Mouse (Mus musculus) hindbrain, embryonic 11.5 days (tissue): ENCODE results near the gene Rbm38. TPM values are rescaled to one million over a fixed set of nuclear protein-coding genes. Genes with fewer than 3 reads are reported as not detected.

Source experiments
- ATAC-seq: fragments of 200-750 bp; cut with Nextera tagmentation; 2 replicates; pipeline ENCODE4 v1.8.0; 2017; ENCODE audit warnings: mild to moderate bottlenecking, moderate TSS enrichment, moderate library complexity; ENCODE audit not compliant: low FRiP score
- DNase-seq: peaks from one replicate; pipeline ENCODE4 v3.0.0-alpha.2; 2015; ENCODE audit warnings: low spot score
- H3K27ac ChIP-seq: fragments of 300-500 bp; sonication (generic); 2 replicates; pipeline ENCODE4 v1.5.1; 2014; ENCODE audit warnings: mild to moderate bottlenecking, low read depth, low read length
- H3K27me3 ChIP-seq: fragments of 300-500 bp; sonication (generic); 2 replicates; pipeline ENCODE4 v1.6.1; 2014; ENCODE audit warnings: mild to moderate bottlenecking, low read length, moderate library complexity, mixed read lengths; ENCODE audit not compliant: control insufficient read depth, insufficient read depth
- H3K36me3 ChIP-seq: fragments of 300-500 bp; sonication (generic); 2 replicates; pipeline ENCODE4 v1.6.1; 2014; ENCODE audit warnings: mild to moderate bottlenecking, low read length, moderate library complexity, mixed read lengths; ENCODE audit not compliant: control insufficient read depth, insufficient read depth
- H3K4me1 ChIP-seq: fragments of 300-500 bp; sonication (generic); replicated peaks from 2 replicates; pipeline ENCODE4 v1.6.1; 2014; ENCODE audit warnings: low read length, mixed read lengths; ENCODE audit not compliant: control insufficient read depth, insufficient read depth
- H3K4me2 ChIP-seq: fragments of 300-500 bp; sonication (generic); replicated peaks from 2 replicates; pipeline ENCODE4 v1.6.1; 2014; ENCODE audit warnings: mild to moderate bottlenecking, low read depth, low read length
- H3K4me3 ChIP-seq: fragments of 300-500 bp; sonication (generic); 2 replicates; pipeline ENCODE4 v1.5.1; 2014; ENCODE audit warnings: low read depth, low read length
- H3K9ac ChIP-seq: fragments of 300-500 bp; sonication (generic); 2 replicates; pipeline ENCODE4 v1.6.1; 2014; ENCODE audit warnings: low read depth, low read length
- H3K9me3 ChIP-seq: fragments of 300-500 bp; sonication (generic); 2 replicates; pipeline ENCODE4 v1.6.1; 2016; ENCODE audit warnings: low read length; ENCODE audit not compliant: control insufficient read depth
- WGBS: fragments of 180-500 bp; shearing (Covaris S2); extraction: QIAGEN DNeasy Blood & Tissue Kit; methylation state at CpG from one replicate; pipeline ENCODE4 v1.1.7; 2014; 5-methylcytosine and 5-hydroxymethylcytosine counted together
- polyA plus RNA-seq: library from polyadenylated mRNA; unstranded; fragments of >200 nt; fragmentation: Nextera tagmentation; extraction: Ambion mirVana; gene quantifications from 2 replicates; pipeline ENCODE4 v1.2.1, GENCODE M21; 2014

Rbm38 gene
- polyA plus RNA-seq, 1 experiment from 2014 or later: 63.3 TPM

DNA sequence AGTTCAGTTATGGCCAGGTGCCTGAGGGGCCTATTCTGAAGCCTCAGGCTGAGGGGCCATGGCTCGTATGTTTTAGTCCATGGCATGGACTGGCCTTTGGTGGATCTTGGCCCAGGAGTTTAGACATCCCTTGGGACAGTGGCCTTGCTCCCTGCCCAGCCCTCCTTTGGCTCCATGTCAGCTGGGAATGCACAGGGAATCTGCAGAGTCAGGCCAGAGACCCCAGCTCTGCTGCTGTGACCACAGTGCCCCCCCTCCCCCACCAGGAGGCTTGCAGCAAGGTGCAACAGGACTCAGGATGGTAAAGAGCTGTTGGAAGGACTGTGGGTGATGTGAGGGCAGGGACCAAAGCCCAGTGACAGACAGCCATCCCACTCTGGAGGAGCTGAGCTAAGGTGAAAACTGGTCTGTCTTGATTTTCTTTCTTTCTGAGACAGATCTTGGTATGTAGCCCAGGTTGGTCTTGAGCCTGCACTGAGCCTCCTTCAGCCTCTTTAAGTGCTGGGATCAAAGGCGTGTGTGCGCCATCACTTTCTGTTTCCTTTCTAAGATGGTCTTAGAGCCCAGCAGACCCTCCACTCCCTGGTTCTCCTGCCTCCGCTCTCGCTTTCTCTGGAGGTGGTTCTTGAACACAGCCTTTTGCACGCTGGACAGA is 7.0 kb downstream of the Rbm38 start:
- Histone ChIP-seq H3K36me3 (no peaks in the 10 kb centered on the region), H3K27me3 (no peaks in the 10 kb centered on the region), H3K27ac (no peak overlapping the region), H3K4me1 (peaks cover 18% of the 10 kb centered on the region), H3K9ac (no peak overlapping the region), H3K4me2 (no peak overlapping the region), H3K9me3 (no peaks in the 10 kb centered on the region), H3K4me3 (no peak overlapping the region)
- 92% methylated on average over 6 of the region's 6 CpGs for WGBS
- no peak for ATAC-seq
- no peak for DNase-seq

DNA sequence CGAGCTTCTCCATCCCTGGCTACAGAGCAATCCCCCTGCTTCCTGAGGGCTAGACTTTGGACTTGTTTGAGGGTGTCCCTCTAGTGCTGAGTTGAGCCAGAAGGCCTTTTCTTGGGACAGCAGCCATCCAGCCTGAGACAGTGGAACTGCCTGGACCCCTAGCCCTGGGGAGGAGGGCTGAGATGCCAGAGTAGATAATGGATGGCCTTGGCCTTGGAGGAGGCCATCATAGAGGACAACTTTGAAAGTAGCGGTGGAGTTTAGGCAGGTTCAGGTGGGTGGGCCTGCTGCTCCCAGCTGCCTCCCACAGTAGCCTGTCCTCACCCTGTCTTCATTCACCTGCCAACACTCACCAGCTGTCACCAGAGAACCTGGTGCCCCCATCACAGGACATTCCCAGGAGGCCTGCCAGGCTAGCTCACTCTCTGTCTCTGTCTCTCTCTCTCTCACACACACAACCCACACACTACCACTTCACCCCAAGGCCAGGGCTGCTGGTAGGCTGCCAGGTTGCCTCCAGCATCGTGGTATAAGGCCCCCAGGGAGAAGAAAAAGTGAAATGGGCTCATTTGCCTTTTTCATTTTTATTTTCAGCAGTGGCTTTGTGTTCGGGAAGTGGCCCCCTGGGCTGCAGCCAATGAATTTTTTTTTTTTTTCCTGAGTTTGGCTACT is 7.7 kb downstream of the Rbm38 start:
- no peaks in the 10 kb centered on the region for H3K9me3 ChIP-seq
- no peak overlapping the region for H3K27ac ChIP-seq
- H3K4me1 ChIP-seq: peaks cover 15% of the 10 kb centered on the region
- H3K36me3 ChIP-seq: 0 out of 2 replicates have a peak, but pooled peaks cover 2% of the 10 kb centered on the region
- no peak overlapping the region for H3K4me2 ChIP-seq
- 83% methylated on average over 4 of the region's 4 CpGs for WGBS
- ATAC-seq (no peak), DNase-seq (no peak)
- H3K4me3 ChIP-seq: no peak overlapping the region
- H3K27me3 ChIP-seq: no peaks in the 10 kb centered on the region
- no peak overlapping the region for H3K9ac ChIP-seq

DNA sequence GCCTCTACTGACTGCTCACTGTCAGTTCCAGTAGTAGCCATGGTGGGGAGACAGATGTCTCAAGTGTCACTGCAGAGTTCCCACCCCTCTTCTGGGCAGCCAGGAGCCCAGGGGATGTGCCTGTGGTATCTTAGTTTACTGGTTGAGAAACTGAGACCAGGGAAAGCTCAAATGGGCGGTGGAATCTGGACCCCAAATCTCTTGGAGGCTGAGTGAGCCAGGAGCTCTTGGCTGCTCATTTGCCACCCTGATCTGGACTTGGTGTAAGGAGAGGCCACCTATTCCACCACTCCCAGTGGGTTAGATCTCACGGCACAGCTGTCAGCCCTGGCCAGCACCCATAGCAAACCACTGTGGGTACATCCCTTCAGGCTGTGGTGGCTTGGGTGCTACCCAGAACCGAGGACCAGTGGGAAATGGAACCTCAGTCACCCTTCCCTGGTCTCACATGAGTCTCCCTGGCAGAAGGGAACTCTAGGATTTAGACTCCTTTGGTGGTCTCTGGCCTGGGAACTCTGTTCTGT is 8.3 kb downstream of the Rbm38 start:
- Histone ChIP-seq H3K27me3 (no peaks in the 10 kb centered on the region), H3K27ac (no peak overlapping the region), H3K9me3 (no peaks in the 10 kb centered on the region), H3K9ac (no peak overlapping the region), H3K36me3 (0 out of 2 replicates have a peak, but pooled peaks cover 2% of the 10 kb centered on the region), H3K4me3 (no peak overlapping the region), H3K4me1 (peaks cover 11% of the 10 kb centered on the region), H3K4me2 (no peak overlapping the region)
- WGBS: 92% methylated on average over 3 of the region's 3 CpGs
- DNase-seq (no peak), ATAC-seq (no peak)

DNA sequence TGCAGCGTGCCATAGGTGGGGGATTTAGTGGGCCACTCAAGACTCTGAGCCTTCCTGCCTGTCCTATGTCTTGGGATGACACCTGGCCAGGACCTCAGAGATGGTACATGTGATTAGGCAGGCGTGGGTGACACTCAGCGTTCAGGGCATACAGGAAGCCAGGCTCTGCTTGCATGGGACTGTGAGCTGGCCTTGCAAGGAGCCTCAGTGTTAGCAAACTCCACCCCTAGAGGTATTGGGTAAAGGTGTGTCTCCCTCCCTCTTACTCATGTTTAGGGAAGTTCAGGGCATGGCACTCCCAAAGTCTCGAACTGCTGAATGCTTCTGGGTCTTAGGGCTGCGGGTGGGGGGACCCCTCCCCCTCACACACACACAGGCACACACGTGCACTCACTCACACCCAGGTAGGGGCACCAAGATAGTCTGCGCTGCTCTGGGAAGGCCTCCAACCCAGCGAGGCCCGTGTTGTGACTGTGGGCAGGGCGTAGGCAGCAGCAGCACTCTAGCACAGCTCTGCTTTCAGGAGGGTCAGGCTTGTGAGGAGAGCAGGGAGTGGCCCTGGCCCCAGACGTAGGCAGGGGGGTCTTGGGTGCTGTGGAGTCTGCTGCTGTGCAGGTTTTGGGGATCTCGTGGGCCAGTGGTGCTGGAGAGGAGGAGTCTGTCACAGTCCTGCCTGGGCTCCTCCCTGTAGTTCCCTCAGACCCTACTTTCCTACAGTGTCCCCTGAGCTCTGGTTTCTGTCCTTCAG is 10.5 kb downstream of the Rbm38 start:
- Histone ChIP-seq H3K27ac (no peak overlapping the region), H3K36me3 (0 out of 2 replicates have a peak, but pooled peaks cover 6% of the 10 kb centered on the region), H3K9ac (no peak overlapping the region), H3K27me3 (no peaks in the 10 kb centered on the region), H3K4me1 (peaks cover 3% of the 10 kb centered on the region; the same call in 1 of the 2 replicates), H3K9me3 (no peaks in the 10 kb centered on the region), H3K4me2 (no peak overlapping the region), H3K4me3 (no peak overlapping the region)
- DNase-seq (no peak), ATAC-seq (no peak)
- WGBS: 77% methylated on average over 11 of the region's 12 CpGs

DNA sequence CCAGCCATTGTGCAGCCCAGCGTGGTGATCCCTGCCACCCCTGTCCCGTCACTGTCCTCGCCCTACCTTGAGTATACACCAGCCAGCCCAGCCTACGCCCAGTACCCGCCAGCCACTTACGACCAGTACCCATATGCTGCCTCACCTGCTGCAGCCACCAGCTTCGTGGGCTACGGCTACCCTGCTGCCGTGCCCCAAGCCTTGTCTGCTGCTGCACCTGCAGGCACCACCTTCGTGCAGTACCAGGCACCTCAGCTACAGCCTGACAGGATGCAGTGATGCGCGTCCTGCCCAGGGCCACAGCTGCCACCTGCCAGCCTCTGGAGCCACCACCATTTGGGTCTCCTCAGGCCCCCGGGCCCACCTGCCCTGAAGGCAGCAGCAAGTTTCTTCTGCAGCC is 13.2 kb downstream of the Rbm38 start:
- Histone ChIP-seq H3K4me3 (no peak overlapping the region), H3K9ac (no peak overlapping the region), H3K27ac (no peak overlapping the region), H3K27me3 (no peaks in the 10 kb centered on the region), H3K36me3 (0 out of 2 replicates have a peak, but pooled peaks cover 6% of the 10 kb centered on the region), H3K4me1 (no peaks in the 10 kb centered on the region), H3K9me3 (no peaks in the 10 kb centered on the region), H3K4me2 (no peak overlapping the region)
- DNase-seq: no peak
- 93% methylated on average over 13 of the region's 13 CpGs for WGBS
- ATAC-seq: no peak

DNA sequence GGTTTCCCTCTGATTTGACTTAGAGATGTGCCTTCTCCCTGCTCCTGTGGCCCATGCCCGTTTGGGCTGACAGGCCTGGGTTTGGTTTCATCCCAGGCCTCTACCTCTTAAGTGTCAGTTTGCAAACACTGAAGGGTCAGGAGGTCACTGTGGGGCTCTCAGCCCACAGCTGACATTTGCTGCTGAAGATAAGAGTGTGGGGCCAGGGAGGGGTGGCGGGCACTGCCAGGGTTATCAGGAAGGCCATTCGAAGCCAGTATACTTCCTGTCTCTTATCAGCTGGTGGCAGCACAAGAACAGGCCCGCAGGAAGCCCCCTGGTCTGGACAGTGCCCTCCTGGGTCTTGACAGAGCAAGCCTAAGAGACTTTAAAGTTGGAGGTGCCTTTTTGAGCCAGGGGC is 14.7 kb downstream of the Rbm38 start:
- H3K4me1 ChIP-seq: no peaks in the 10 kb centered on the region
- H3K27me3 ChIP-seq: no peaks in the 10 kb centered on the region
- no peaks in the 10 kb centered on the region for H3K9me3 ChIP-seq
- H3K27ac ChIP-seq: no peak overlapping the region
- 0 out of 2 replicates have a peak, but pooled peaks cover 6% of the 10 kb centered on the region for H3K36me3 ChIP-seq
- no peak for ATAC-seq
- H3K4me3 ChIP-seq: no peak overlapping the region
- H3K4me2 ChIP-seq: no peak overlapping the region
- WGBS: 78% methylated on average over 4 of the region's 4 CpGs
- H3K9ac ChIP-seq: no peak overlapping the region
- DNase-seq: no peak

DNA sequence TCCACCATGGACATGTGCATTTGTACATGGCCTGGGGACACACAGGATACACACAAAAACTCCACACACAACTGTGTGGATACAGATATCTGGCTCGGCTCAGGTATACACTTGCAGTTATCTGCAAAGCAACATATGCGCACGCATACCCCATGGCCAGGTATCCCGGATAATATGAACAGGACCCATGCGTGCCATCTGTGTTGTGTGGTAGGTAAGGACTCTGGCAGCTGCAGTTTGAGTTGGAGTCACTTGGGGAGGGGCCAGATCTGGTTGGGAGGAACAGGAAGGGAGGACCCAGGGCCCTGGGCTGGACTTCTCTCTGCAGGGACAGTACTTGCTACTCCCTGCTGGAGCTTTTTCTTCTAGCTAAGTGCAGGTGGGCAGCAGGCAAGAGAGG is 15.4 kb downstream of the Rbm38 start:
- Histone ChIP-seq H3K4me2 (no peak overlapping the region), H3K27me3 (no peaks in the 10 kb centered on the region), H3K9ac (no peak overlapping the region), H3K4me1 (no peaks in the 10 kb centered on the region), H3K9me3 (no peaks in the 10 kb centered on the region), H3K4me3 (no peak overlapping the region), H3K36me3 (0 out of 2 replicates have a peak, but pooled peaks cover 6% of the 10 kb centered on the region), H3K27ac (no peak overlapping the region)
- ATAC-seq (no peak), DNase-seq (no peak)
- WGBS: 96% methylated on average over 5 of the region's 5 CpGs

DNA sequence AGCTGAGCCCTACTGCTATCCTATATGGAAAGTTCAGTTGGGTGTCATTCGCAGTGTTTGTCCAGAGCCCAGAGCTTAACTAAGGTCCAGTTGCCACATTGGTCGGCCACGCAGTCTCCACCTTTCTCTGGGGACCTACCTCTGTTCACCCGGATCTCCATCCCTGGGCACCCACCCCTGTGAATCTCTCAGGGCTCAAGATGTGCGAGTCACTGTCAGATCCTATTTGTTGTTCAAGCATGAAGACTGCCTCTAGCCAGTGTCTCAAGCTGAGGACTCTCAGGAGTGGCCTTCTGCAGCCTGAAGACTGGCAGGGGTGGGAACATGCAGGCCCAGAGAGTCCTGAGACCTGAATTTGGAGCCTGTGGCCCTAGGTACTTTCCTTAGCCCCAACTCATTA is 15.8 kb downstream of the Rbm38 start:
- Histone ChIP-seq H3K27ac (no peak overlapping the region), H3K4me1 (no peaks in the 10 kb centered on the region), H3K9ac (no peak overlapping the region), H3K27me3 (no peaks in the 10 kb centered on the region), H3K36me3 (0 out of 2 replicates have a peak, but pooled peaks cover 6% of the 10 kb centered on the region), H3K4me3 (no peak overlapping the region), H3K9me3 (no peaks in the 10 kb centered on the region), H3K4me2 (no peak overlapping the region)
- no peak for ATAC-seq
- WGBS: 92% methylated on average over 5 of the region's 5 CpGs
- no peak for DNase-seq
